ENCODE assay signal across 8 mouse cellular contexts in the genomic region with DNA sequence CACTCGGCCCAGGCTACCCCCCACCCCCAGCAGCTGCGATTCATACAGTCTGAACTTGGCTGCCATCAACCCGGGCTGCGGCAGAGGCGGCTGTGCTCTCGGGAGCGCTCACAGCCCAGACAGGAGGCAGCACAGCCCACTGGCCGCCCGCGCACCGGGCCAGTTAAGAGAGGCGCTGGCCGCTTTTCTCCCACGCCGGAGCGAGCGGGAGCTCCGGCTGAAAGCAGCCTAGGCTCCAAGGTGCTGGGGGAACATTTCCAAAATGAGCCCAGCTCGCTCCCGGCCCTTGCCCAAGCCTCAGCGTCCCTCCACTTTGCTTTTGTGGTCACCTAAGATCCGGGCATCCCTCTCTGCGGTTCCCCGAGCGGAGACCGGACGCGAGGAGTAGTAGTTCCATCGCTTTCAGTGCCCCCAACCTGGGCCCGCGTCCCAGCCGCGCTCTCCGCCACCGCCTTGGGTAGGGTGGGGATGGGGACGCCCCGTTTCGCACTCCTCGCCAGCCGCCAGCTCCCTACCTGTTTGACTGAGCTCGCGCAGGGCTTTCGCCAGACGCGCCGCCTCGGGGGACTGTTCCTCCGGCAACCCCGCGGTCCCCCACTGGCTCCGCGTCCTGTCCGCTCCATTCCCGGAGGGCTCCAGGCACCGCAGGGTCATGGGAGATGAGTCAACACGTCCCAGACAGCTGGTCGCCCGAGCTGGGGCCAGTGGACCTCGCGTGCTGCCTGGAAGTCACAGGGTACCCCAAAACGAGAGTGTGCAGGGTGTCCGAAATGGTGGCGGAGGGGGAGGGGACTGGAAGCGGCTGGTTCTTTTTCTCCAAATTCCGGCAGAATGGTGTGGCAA. TPM values are rescaled to one million over a fixed set of nuclear protein-coding genes. Genes with fewer than 3 reads are reported as not detected.
A peak's percentile ranks its signal among the peaks of the same experiment; 100 is the strongest.
DNase-seq lines count a peak whose midpoint lies in the region; ATAC-seq and TF ChIP-seq lines count a peak whose summit lies in the region.

No protein-coding gene starts in this region.

- H3K27ac ChIP-seq in spleen, adult 2 months (ENCODE audit: insufficient read depth, low read length): no peak overlapping the region
- H3K27ac ChIP-seq in liver, embryonic 12.5 days: no peak overlapping the region
- peak overlapping the region; percentile 95 for H3K27ac ChIP-seq in neural tube, embryonic 13.5 days (replicated peaks)

- no peak for TF ChIP-seq CTCF in spleen, adult 2 months (IDR thresholded peaks at IDR 0.05; ENCODE audit: extremely low read depth, insufficient read depth, insufficient read length, insufficient replicate concordance)

- no peaks in the 10 kb centered on the region for H3K36me3 ChIP-seq in spleen, adult 2 months (ENCODE audit: control insufficient read depth, insufficient read depth, low read length)
- H3K36me3 ChIP-seq in liver, embryonic 12.5 days: no peaks in the 10 kb centered on the region
- peaks cover 12% of the 10 kb centered on the region; the same call in 1 of the 2 replicates for H3K36me3 ChIP-seq in neural tube, embryonic 13.5 days

- H3K9me3 ChIP-seq in liver, embryonic 12.5 days (replicated peaks): no peaks in the 10 kb centered on the region
- H3K9me3 ChIP-seq in neural tube, embryonic 13.5 days: no peaks in the 10 kb centered on the region

- peak overlapping the region; percentile 60 for H3K4me3 ChIP-seq in spleen, adult 2 months (ENCODE audit: extremely low read depth, insufficient read depth, insufficient read length)
- peak overlapping the region; percentile 70 for H3K4me3 ChIP-seq in liver, embryonic 12.5 days
- peak overlapping the region; percentile 87 for H3K4me3 ChIP-seq in neural tube, embryonic 13.5 days

- 4% methylated on average over 65 of the region's 65 CpGs for WGBS in spleen, adult 2 months
- 2% methylated on average over 65 of the region's 65 CpGs for WGBS in liver, embryonic 12.5 days (ENCODE audit: insufficient replicate concordance)
- whole genome bisulfite sequencing in neural tube, embryonic 13.5 days: under 1% methylated on average over 65 of the region's 65 CpGs

- peak overlapping the region; percentile 97 for H3K4me2 ChIP-seq in liver, embryonic 12.5 days
- H3K4me2 ChIP-seq in neural tube, embryonic 13.5 days: peak overlapping the region; percentile 89

- H3K4me1 ChIP-seq in spleen, adult 2 months (ENCODE audit: control insufficient read depth, insufficient read depth, insufficient read length): peaks cover 22% of the 10 kb centered on the region
- H3K4me1 ChIP-seq in liver, embryonic 12.5 days: peaks cover 40% of the 10 kb centered on the region
- peaks cover 38% of the 10 kb centered on the region for H3K4me1 ChIP-seq in neural tube, embryonic 13.5 days (replicated peaks)

- peak overlapping the region; percentile 41 for H3K9ac ChIP-seq in liver, embryonic 12.5 days
- H3K9ac ChIP-seq in neural tube, embryonic 13.5 days: peak overlapping the region; percentile 94

- DNase-seq in spleen, adult 2 months (ENCODE audit: low read depth in 1 of 2, low spot score in 2 of 2): peak in 1 of 2 experiments; percentile 13
- DNase-seq in spleen, adult 12 weeks (ENCODE audit: low spot score): no peak
- DNase-seq in embryo, embryonic 10 days (ENCODE audit: low spot score): peak; percentile 76
- DNase-seq in kidney, adult 11 months: peak; percentile 27
- DNase-seq in thymus, postnatal 4 days: peak; percentile 58

- peak; percentile 11; the same call in 1 of the 2 replicates for ATAC-seq in granulocyte monocyte progenitor cell, adult 5-6 weeks (replicated peaks; ENCODE audit: poor library complexity, severe bottlenecking)
- no peak for ATAC-seq in liver, embryonic 12.5 days
- ATAC-seq in neural tube, embryonic 13.5 days (ENCODE audit: low read depth): 0 out of 2 replicates have a peak, but pooled peaks have one; percentile 10

- no peak for TF ChIP-seq POLR2A in spleen, adult 2 months (IDR thresholded peaks at IDR 0.05; ENCODE audit: low read depth, low read length)

- peaks cover 33% of the 10 kb centered on the region for H3K27me3 ChIP-seq in spleen, adult 2 months (ENCODE audit: control insufficient read depth, insufficient read depth, low read length)
- peaks cover 76% of the 10 kb centered on the region for H3K27me3 ChIP-seq in liver, embryonic 12.5 days (replicated peaks)
- peaks cover 6% of the 10 kb centered on the region; the same call in 1 of the 2 replicates for H3K27me3 ChIP-seq in neural tube, embryonic 13.5 days

RNA-seq across cellular contexts. Expression of gene Socs2, which starts 2.4 kb away (rescaled TPM):
- polyA plus RNA-seq in spleen, adult 2 months (2012; rRNA removed): 10.2 and 12.7 TPM in 2 replicates
- total RNA-seq in granulocyte monocyte progenitor cell, adult 5-6 weeks (2014; fragmentation: Nextera tagmentation): not detected in 2 replicates
- not detected in 2 replicates for total RNA-seq in granulocyte monocyte progenitor cell, adult 5-6 weeks (2017)
- polyA plus RNA-seq in liver, embryonic 12.5 days (2016; fragmentation: Nextera tagmentation; extraction: Ambion mirVana): 10.1 and 14.1 TPM in 2 replicates
- 139 and 155 TPM in 2 replicates for polyA plus RNA-seq in neural tube, embryonic 13.5 days (2015; fragmentation: Nextera tagmentation; extraction: Ambion mirVana)
